ENCODE assay signal across 8 mouse cellular contexts in genomic region chr16:93815856-93816736, GRCm38 (mm10). TPM values are rescaled to one million over a fixed set of nuclear protein-coding genes. Genes with fewer than 3 reads are reported as not detected.
DNase-seq lines count a peak whose midpoint lies in the region; ATAC-seq and TF ChIP-seq lines count a peak whose summit lies in the region.

No protein-coding gene starts in this region.

- peaks cover 15% of the 10 kb centered on the region for H3K36me3 ChIP-seq in forebrain, embryonic 15.5 days
- H3K36me3 ChIP-seq in limb, embryonic 10.5 days = peaks cover 12% of the 10 kb centered on the region

- H3K27ac ChIP-seq in left cerebral cortex, adult 2 months = peak overlapping the region; percentile 29
- H3K27ac ChIP-seq in forebrain, embryonic 15.5 days (replicated peaks) = peak overlapping the region; percentile 6; the same call in 1 of the 2 replicates
- H3K27ac ChIP-seq in limb, embryonic 10.5 days = peak overlapping the region; percentile 28; the same call in 1 of the 2 replicates

- no peak overlapping the region; the same call in 1 of the 2 replicates for H3K4me3 ChIP-seq in left cerebral cortex, adult 2 months
- H3K4me3 ChIP-seq in forebrain, embryonic 15.5 days = no peak overlapping the region
- no peak overlapping the region for H3K4me3 ChIP-seq in limb, embryonic 10.5 days

- intact Hi-C loops in left cerebral cortex, adult 2 months (cut with DNase I) = no loop called here
- intact Hi-C loops in left cerebral cortex, postnatal 4 days (cut with DNase I) = no loop called here

- no peak overlapping the region for H3K9ac ChIP-seq in forebrain, embryonic 15.5 days (replicated peaks)

- WGBS in forebrain, embryonic 15.5 days = 40% methylated on average over 20 of the region's 20 CpGs
- WGBS in limb, embryonic 10.5 days = 61% methylated on average over 20 of the region's 20 CpGs

- peak overlapping the region; percentile 15; the same call in 1 of the 2 replicates for H3K4me2 ChIP-seq in forebrain, embryonic 15.5 days (replicated peaks)

- no peaks in the 10 kb centered on the region for H3K9me3 ChIP-seq in forebrain, embryonic 15.5 days
- H3K9me3 ChIP-seq in limb, embryonic 10.5 days (replicated peaks) = peaks cover 4% of the 10 kb centered on the region; the same call in 1 of the 2 replicates

- no peaks in the 10 kb centered on the region for H3K27me3 ChIP-seq in forebrain, embryonic 15.5 days
- H3K27me3 ChIP-seq in limb, embryonic 10.5 days (ENCODE audit: low read depth, poor library complexity, severe bottlenecking) = peaks cover 6% of the 10 kb centered on the region; the same call in 1 of the 2 replicates

- peak in 1 of 2 experiments; percentile 29 for DNase-seq in left cerebral cortex, adult 2 months (ENCODE audit: extremely low spot score in 1 of 2, low spot score in 2 of 2)
- DNase-seq in left cerebral cortex, postnatal 4 days = no peak
- DNase-seq in ZHBTc4 (ENCODE audit: low read depth, low spot score) = peak; percentile 96
- DNase-seq in limb, embryonic 10.5 days (ENCODE audit: low spot score) = no peak
- peak; percentile 84 to 88 for DNase-seq in monocyte, adult 2 months (ENCODE audit: low read depth in 1 of 2, low spot score in 2 of 2)
- DNase-seq in thymus, postnatal 0 days (ENCODE audit: low spot score) = peak; percentile 90

- ATAC-seq in forebrain, embryonic 15.5 days (replicated peaks) = no peak
- ATAC-seq in hematopoietic stem cell, adult 5-6 weeks (replicated peaks in 1 of 2; ENCODE audit: insufficient read depth in 1 of 2, low FRiP score in 2 of 2, low TSS enrichment in 1 of 2, low read depth in 1 of 2, poor library complexity in 2 of 2, severe bottlenecking in 2 of 2) = peak; percentile 91 to 93

- TF ChIP-seq CTCF in left cerebral cortex, adult 2 months (IDR thresholded peaks at IDR 0.05) = no peak

- H3K4me1 ChIP-seq in forebrain, embryonic 15.5 days = peaks cover 9% of the 10 kb centered on the region; the same call in 1 of the 2 replicates
- peaks cover 26% of the 10 kb centered on the region for H3K4me1 ChIP-seq in limb, embryonic 10.5 days

RNA-seq across cellular contexts. Expression of gene Morc3, which starts 15.8 kb away (rescaled TPM):
- total RNA-seq in left cerebral cortex, adult 2 months (2021) = 10 to 100 TPM; 24.5 to 24.7 TPM
- total RNA-seq in left cerebral cortex, postnatal 4 days (2021) = 10 to 100 TPM; 38.0 to 45.6 TPM
- polyA plus RNA-seq in forebrain, embryonic 15.5 days (2015; fragmentation: Nextera tagmentation; extraction: Ambion mirVana) = 36.3 and 41.5 TPM in 2 replicates
- total RNA-seq in hematopoietic stem cell, adult 5-6 weeks (2017) = 202 and 204 TPM in 2 replicates
- polyA plus RNA-seq in limb, embryonic 10.5 days (2016; fragmentation: Nextera tagmentation; extraction: Ambion mirVana) = 28.9 and 31.0 TPM in 2 replicates
- 37.9 and 39.9 TPM in 2 replicates for polyA plus RNA-seq in thymus, postnatal 0 days (2015; fragmentation: Nextera tagmentation; extraction: Ambion mirVana)

Comparison
In these comparisons a context has a peak if more than half of its experiments do, and no peak if none do; other contexts are left out.
1. DNase-seq: peak in ZHBTc4 (single experiment), monocyte, adult 2 months (2 of 2) and thymus, postnatal 0 days (single experiment); none in left cerebral cortex, postnatal 4 days (single experiment) and limb, embryonic 10.5 days (single experiment).
2. Peak in every context shown above with its lines, with median percentiles within 50 percentile points of each other: H3K27ac ChIP-seq.